Mouse (Mus musculus): ENCODE results near the gene Nbas.
A peak's percentile ranks its signal among the peaks of the same experiment; 100 is the strongest.

Nbas gene

DNA sequence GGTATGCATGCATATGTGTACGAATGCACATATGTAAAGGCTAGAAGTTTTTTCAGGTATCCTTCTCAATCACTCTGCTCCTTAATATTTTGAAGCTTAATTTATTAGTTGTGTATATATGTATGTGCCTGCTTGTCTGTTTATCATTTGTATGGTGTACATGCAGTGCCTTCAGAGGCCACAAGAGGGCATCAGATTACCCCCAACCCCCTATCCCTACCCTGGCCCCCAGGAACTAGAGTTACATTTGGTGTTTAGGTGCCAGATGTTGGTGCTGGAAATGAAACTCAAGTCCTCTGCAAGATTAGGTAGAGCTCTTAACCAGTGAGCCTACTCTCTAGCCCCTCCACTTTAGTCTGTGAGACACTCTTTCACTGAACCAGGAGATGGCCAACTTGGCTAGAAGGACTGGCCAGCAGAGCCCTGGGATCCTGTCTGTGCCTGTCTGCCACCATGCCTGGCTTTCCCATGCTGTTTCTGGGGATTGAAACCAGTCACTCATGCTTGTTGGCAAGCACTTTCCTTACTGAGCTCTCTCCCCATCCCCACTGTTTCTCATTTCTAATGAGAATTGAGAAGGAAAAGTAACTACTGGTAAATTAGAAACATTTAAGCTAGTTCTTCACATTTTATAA is 263.9 kb downstream of the Nbas start:
- DNase-seq (ENCODE audit: low spot score in 2 of 2) = no peak

DNA sequence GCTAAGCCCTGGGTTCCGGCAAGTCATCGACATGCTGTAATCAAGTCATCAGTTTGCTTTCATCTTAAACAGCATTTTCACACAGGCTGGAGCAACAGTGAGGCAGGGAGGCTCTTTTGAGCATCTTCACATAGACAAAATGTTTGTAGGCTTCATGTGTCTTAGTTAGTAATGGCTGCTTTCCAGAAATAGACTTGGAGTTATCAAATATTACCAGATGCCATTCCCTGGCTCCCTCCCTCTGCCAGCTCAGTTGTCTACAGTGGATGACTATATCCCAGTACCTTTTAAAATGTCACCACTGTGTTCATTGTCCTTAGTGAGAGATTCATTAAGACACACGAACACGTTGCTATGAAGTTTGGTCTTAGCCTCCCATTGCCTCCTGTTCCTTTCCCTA is 270.2 kb downstream of the Nbas start:
- DNase-seq (ENCODE audit: low spot score in 2 of 2) = no peak

DNA sequence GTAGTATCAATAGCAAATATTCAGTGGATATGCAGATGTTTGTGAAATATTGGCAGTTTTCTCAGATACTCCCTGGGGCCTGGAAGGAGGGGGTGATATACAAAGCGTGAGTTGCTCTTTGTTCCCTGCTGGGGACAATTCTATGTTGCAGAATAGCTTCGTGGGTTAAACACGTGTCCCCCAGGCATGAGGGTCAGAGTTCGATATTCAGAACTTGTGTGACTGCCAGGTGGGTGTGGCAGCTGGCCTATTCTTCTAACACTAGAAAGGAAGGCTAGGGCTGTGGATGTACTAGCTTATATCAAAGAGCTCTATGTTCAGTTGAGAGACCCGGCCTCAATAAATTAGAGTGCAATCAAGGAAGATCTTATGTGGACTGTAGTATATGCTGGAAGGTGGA is 274.9 kb downstream of the Nbas start:
- no peak for DNase-seq (ENCODE audit: low spot score in 2 of 2)

DNA sequence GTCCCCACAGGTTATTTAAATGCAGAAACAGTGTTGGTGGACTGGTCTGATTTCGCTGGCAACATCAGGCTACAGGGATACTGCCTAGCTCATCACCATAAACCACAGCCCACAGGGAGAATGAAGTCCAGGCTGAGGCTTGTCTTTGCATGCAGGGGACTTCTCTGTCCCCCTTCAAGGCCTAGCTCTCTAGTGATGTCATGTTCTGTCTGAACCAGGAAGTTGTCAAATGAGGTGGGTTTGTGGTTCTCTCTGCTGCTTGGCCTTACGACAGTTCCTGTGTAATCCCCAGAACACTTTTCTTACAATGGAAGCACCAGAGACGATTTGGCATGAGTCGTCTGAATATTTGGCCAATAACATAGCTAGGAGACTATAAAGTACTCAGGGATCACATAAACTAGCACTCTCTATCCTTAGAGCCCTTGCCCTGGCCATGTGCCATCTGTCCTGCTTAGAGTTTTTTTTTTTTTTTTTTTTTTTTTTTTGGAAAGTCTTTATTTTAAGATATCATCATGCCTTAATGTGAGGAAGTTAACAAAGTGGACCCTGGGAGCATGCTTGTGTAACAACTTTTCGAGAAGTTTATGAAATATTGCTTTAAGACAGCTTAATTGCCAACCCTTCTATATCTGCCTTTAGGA is 294.8 kb downstream of the Nbas start:
- no peak for DNase-seq (ENCODE audit: low spot score in 2 of 2)

DNA sequence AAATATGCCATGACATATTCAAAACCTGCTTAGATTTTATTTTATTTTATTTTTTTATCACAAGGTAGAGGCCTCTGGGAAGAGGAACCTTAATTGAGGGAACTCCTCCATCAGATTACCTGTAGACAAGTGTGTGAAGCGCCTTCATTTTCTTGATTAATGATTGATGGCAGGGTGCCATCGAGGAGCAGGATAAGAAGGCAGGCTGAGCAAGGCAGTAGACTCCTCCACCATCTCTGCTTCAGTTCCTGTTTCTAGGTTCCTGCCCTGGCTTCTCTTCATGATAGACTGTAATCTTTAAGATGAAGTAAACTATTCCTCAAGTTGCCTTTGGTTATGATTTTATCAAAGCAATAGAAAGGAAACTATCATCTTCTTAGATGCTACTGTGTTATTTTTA is 295.4 kb downstream of the Nbas start:
- DNase-seq (ENCODE audit: low spot score in 2 of 2) = no peak

DNA sequence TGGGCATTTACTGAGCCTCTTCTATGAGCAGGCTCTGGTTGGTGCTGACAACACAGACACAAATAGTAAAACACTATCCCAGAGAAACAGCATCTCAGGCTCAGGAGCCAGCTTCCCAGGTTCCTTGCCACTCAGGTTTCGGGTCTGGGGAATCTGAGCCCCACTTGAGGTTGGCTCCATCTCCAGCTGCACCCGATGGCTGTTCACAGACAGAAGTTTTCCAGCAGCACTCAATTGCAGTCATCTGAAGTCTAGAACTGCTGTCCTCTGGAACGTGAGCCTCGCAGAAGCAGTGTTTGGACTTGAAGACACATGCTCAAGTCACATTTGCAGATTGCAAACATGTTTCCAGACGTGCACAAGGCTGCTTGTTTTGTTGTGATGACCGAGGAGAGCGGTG is 297.5 kb downstream of the Nbas start:
- no peak for DNase-seq (ENCODE audit: low spot score in 2 of 2)

DNA sequence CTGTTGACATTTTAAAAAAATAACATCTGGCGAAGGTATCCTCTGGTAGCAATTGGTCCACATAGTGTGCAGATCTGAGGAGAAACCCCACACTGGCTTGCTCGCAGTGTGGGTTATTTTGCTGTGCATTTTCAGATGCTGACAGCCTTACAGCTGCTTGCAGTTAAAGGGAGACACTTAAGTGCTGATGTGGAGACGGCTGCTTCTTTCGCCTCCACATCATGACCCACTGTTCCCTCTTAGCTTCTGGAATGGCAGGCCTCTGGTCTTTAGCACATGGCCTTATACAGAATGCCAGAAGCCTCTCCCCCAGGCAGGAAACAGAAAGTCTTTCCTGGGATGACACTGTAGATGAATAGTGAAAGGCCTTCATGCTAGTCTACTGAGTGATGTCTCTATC is 306.2 kb downstream of the Nbas start:
- no peak for DNase-seq (ENCODE audit: low spot score in 2 of 2)

DNA sequence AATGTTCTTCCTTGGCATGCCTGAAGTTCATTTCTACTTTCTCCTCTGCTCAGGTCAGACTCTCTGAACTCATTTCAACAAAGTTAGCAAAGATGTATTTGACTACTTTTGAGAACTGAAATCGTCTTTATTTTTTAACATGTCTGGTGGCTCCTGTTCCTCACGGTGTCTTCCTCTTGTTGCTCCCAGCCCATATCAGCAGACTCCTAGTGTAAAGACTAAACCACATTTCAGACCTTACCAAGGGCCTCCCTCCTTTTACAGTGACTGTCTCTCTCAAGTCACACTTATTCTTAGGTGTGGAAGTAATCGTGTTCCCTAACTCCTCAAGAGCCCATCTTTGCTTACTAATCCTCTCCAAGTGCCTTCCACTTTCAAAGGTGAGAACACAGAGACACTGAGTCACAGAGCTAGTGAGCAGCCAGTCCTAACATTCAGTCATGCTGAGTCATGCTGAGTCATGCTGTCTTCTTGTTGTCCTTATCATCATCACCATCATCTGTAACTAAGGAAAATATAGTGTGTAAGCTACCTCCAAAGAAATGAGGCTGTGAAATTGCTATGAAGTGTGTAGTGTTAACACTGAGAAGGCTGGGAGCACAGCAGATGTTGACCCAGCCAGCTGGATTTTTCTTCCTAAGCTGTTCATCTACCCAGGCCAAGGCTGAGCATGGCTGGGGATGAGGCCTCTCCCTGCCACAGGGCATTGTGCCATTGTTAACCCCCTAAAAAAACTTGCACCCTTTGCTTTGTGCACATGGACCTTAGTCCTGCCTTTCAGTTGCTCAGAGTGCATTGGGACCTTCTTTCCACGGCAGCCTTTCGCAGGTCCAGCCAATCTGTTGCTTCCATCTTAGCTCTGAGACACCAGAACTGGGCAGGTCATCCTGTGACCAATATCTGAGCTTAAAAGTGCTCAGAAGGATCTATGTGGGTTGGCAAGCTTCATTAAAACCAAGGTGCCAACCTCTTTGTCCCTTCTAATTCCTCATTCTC is 307.0 kb downstream of the Nbas start:
- no peak for DNase-seq (ENCODE audit: low spot score in 2 of 2)

DNA sequence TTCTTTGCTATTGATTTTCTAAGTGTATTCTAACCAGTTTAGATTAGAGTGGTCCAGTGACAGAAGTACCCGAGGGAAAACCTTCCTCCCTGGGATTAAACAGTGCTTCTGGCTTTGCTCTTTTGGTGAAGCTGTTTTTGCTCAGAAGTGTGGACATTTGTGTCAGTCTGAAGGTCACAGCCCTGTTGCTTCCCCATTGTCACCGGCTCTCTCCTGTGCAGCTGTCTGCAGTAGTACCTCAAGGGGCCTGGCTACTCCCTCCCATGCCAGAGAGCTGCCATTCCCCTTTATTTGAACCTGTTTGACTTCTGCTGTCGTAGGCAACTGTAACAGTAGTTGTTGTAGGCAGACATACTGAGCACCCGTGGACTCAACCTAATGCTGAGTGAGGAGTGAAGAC is 307.8 kb downstream of the Nbas start:
- no peak for DNase-seq (ENCODE audit: low spot score in 2 of 2)

DNA sequence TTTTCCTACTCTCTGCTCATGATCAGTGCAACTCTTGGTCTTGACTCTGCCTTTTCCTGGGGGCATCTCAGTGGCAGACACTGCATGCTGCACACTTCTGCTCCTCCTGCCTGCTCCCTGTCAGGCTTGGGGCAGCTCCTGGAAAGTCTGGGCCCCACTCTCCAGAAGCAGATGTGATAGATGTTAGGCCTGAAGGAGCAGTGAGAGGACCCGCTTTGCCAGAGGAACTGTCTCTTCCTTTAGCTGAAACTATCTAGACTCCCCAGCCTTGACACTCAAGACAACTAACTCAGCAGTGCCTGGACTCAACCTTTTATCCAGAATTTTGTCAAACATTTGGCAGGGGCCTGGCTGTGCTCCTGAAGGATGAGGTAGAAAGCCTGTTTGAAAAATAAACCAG is 311.9 kb downstream of the Nbas start:
- no peak for DNase-seq (ENCODE audit: low spot score in 2 of 2)

DNA sequence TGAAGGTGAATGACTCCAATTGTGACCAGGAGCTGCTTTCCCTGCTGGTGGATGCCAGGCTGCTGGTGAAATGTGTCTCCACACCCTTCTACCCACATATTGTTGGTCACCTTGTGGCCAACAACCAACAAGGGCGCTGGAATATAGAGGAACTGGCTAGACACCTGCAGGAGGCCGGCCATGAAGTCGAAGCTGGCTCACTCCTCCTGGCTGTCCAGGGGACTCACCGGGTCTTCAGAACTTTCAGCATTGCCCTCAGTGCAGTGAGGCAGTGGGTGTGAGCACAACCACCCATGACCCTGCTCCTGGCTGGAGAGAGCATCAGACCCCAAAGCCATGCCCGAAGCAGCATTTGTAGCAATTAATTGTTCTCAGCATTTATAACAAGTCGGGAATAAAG is 314.5 kb downstream of the Nbas start:
- DNase-seq (ENCODE audit: low spot score in 2 of 2) = no peak

DNA sequence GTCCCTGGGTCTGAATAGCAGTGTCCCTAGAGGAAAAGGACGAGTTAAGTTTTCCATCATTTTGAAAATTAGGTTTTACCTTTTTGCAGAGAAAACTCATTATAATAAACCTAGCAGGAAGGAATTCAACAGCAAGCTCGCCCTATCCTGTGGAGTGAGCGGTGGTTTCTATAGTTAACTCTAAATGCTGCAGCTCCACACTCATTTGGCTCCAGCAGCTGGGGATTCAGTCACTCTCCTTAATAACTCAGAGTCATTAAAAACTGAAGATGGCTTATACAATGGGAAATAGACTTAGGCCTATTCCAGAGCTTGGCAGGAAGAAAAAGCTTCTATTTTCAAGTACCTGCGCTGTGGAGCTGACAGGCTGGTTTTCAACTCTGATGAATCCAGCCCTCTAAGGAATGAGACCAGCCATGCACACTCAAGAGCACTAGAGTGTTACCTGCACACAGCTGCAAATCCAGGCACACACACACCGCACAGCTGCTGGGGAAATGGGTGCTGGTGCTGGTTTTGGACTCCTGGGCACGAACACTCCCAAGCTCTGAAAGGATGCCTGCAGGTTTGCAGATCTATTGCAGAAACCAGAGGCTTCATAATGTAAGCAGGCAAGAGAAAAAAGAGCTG is 316.7 kb downstream of the Nbas start:
- DNase-seq (ENCODE audit: low spot score in 2 of 2) = no peak

DNA sequence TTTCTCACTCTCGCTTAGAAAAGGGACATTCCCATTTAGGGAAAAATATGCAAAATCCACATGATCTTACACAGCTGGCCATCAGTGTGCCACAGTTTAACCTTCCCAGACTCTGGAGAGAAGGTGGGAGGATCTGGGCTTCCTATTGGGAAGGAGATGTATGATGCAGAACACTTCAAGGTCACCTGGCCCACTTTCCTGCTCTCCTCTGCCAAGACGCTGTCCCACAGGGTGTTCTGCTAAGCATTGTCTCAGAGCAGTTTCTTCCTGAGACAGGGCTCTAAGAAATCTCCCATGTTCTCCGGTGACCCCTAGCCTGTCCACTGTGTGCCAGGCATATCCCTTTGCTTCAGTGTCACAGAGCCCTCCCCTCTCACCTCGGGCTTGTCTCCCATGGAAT is 318.7 kb downstream of the Nbas start:
- DNase-seq (ENCODE audit: low spot score in 2 of 2) = no peak

DNA sequence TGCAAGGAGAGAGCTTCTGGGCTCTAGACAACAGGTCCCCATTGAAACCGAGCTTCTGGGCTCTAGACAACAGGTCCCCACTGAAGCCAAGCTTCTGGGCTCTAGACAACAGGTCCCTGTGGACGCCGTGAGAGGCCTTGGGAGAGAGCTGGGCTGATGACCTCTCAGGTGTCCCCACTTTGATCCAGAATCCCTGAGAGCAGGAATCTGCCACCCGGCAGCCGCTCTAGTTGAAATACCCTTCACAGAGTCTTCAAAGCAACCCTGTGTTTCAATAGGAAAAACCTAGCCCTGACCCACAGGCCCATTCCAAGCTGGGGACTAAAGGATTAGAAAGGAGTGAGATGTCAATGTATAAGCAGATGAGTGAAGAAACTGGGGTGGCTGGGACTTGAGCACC is 320.1 kb downstream of the Nbas start:
- DNase-seq (ENCODE audit: low spot score in 2 of 2) = no peak

DNA sequence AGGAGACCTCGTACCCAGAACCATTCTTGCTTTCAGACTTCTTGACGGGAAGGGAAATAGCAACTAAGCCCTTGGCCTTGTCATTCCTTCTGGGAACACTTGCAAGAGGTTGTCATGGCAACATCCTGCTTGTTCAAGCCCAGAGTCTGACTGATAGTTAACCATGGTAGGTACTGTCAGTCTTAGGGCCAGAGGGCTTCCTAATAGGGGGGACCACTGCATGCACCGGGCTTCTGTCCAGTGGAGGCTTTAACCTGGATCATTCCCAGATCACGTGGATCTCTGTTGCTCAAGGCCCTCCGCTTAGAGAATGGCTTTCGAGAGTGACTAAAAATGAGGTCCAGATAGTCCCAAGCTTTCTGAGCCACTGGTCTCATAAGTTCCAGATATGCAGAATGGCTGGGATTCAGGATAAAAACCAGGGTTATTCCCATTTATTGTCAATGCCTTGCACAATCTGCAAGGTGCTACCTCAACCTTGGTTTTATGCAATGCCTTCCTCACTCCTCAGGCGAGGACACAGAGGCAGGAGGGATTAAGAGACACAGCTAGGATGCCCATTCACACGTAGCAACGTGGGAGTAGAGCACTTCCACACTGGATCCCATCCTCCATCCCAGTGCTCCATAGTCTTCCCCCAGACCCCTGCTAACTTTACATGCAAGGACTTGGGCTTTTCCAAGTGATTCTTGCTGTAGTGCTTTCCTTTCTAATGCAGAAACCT is 326.0 kb downstream of the Nbas start:
- DNase-seq (ENCODE audit: low spot score in 2 of 2) = no peak

DNA sequence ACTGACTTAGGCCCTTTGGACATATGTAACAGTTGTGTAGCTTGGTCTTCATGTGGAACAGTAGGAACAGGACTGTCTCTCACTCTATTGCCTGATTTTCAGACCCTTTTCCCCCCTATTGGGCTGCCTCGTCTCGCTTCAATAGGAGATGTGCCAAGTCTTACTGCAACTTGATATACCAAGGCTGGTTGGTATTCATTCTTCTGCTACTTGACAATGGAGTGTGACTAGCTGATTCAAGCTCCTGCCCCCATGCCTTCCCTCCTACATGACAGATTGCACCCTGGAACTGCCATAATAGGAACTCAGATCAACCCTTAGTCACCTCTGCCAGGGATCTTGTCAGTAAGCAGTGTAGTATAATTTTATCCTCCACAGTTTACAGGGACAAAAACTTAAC is 328.1 kb downstream of the Nbas start:
- DNase-seq (ENCODE audit: low spot score in 2 of 2) = no peak

DNA sequence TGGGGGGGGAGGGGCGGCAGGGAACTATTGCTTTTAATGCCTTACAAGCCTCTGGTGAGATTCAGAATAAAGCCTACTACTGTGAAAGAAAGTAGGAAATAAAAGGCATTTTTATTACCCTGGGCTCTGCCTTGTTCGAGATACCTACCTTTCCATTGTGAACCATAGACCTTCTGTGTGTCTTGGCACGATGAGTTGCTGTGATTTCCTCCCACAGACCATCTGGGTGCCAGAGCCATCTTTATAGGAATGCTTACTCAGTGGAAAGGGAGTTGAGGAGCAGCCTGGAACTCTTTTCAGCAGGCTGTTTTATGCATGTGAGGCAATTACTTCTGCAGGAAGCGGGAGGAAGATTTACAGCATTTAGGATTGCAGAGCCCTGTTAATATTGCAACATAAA is 329.6 kb downstream of the Nbas start:
- peak; percentile 34 to 49 for DNase-seq (ENCODE audit: low spot score in 2 of 2)

DNA sequence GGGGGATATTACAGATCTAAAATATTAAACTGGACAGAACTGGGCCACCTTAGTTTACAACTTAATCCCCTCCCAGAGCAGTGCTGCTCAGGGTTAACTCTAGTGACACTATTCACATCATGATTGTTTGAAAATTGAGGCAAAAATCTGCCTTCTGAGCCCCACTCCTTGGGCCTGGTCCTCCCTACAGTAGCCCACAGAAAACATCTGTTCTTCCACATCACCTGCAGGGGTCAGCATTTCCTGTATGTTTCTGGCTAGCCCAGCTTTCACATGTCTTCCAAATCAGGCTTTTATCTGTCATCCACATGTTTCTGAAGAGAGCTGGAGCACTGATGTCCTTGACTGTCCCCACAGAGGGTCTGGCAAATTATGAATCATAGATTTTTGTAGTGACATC is 333.5 kb downstream of the Nbas start:
- no peak for DNase-seq (ENCODE audit: low spot score in 2 of 2)

DNA sequence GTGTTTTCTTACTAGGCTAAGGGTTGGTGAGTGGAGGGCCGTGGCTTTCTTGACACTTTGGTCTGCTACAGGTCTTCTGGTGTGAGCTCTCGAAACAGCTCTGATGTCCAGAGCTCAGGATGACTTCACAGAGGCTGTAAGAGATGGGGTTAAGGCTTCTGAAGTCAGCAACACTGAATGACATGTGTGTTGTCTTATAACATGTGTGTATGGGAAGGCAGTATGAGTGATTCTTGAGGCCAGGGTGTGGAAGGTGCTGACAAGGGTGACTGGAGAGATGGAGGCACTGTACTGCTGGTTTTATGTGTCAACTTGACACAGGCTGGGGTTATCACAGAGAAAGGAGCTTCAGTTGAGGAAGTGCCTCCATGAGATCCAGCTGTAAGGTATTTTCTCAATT is 338.1 kb downstream of the Nbas start:
- DNase-seq (ENCODE audit: low spot score in 2 of 2) = no peak

DNA sequence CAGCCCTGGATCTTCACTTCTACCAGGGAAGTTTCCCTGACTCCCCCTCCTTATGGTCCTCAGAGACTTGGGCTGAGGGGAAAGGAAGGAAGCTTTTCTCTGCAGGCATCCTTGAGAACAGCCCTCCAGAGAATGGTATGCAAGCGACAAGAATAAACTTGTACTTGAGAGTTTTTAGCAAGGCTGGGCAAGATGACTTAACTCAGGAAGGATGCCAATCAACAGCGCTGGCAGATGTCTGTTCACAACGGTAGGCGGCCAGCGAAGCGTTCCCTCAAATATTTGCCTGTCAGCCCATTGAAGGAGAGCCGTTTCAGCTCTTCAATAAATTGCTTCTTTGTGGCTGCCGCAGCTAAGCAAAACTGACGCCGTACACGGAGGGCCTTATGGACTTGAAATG is 340.1 kb downstream of the Nbas start:
- DNase-seq (ENCODE audit: low spot score in 2 of 2) = no peak

DNA sequence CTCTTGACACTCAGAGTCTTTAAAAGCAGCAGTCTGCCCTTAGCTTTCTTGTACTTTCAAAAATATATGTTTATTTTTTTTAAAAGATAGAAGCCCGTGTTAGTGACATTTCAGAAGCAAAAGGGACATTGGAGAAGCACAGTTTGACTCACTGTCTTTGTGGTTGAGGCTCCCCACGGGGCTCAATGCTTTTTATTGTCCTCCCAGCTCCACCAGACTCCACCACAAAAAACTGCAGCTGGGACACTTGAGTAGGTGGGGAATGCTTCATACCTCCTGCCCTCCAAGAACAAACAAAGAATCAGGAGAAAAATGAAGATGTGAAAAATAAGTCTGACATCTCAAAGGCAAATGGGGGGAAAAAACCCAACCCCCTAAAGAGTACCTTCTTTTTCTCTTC is 344.1 kb downstream of the Nbas start:
- no peak for DNase-seq (ENCODE audit: low spot score in 2 of 2)

DNA sequence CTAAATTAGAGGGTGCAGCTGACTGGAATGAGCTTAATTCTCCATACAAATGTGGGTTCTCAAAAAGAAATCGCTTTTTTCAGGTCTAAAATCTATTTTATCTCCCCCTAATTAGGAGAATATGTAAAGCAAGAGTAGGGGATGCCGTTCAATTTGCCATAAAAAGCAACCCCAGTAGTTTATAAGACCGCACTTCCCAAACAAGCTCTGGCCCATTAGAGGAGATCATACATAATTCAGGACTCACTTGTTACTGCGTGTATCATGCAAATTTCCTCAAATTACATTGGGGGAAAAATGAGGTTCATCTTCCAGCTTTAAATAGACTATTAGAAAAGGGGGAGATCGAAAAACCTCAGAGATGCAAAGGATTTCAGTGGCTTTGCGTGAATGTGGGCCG is 346.7 kb downstream of the Nbas start:
- DNase-seq (ENCODE audit: low spot score in 2 of 2) = no peak
